Mouse (Mus musculus) neural tube, embryonic 13.5 days (tissue): ENCODE measurements around the gene Fmo4. TPM values are rescaled to one million over a fixed set of nuclear protein-coding genes. Genes with fewer than 3 reads are reported as not detected.

ENCODE experiments used
- ATAC-seq: fragments of 200-750 bp; cut with Nextera tagmentation; 2 replicates; pipeline ENCODE4 v1.8.0; 2017; ENCODE audit warnings: low read depth, mild to moderate bottlenecking, moderate TSS enrichment, moderate library complexity
- H3K27ac ChIP-seq: fragments of 300-500 bp; sonication (generic); replicated peaks from 2 replicates; pipeline ENCODE4 v1.5.1; 2015; ENCODE audit warnings: moderate library complexity, mild to moderate bottlenecking, inconsistent platforms
- H3K27me3 ChIP-seq: fragments of 300-500 bp; sonication (generic); 2 replicates; pipeline ENCODE4 v1.6.1; 2015; ENCODE audit warnings: mild to moderate bottlenecking, inconsistent platforms
- H3K36me3 ChIP-seq: fragments of 300-500 bp; sonication (generic); 2 replicates; pipeline ENCODE4 v1.6.1; 2015; ENCODE audit warnings: mild to moderate bottlenecking, inconsistent platforms
- H3K4me1 ChIP-seq: fragments of 300-500 bp; sonication (generic); replicated peaks from 2 replicates; pipeline ENCODE4 v1.6.1; 2015; ENCODE audit warnings: inconsistent platforms
- H3K4me2 ChIP-seq: fragments of 300-500 bp; sonication (generic); 2 replicates; pipeline ENCODE4 v1.6.1; 2015; ENCODE audit warnings: inconsistent platforms, mild to moderate bottlenecking, moderate library complexity
- H3K4me3 ChIP-seq: fragments of 300-500 bp; sonication (generic); 2 replicates; pipeline ENCODE4 v1.5.1; 2015; ENCODE audit warnings: mild to moderate bottlenecking, inconsistent platforms
- H3K9ac ChIP-seq: fragments of 300-500 bp; sonication (generic); 2 replicates; pipeline ENCODE4 v1.6.1; 2015; ENCODE audit warnings: moderate library complexity, mild to moderate bottlenecking, inconsistent platforms
- H3K9me3 ChIP-seq: fragments of 300-500 bp; sonication (generic); 2 replicates; pipeline ENCODE4 v1.6.1; 2016; ENCODE audit warnings: inconsistent platforms
- WGBS: fragments of 180-500 bp; shearing (Covaris S2); methylation state at CpG from one replicate; pipeline ENCODE4 v1.1.7; 2015; 5-methylcytosine and 5-hydroxymethylcytosine counted together
- polyA plus RNA-seq: library from polyadenylated mRNA; unstranded; fragments of >200 nt; fragmentation: Nextera tagmentation; extraction: Ambion mirVana; gene quantifications from 2 replicates; pipeline ENCODE4 v1.2.1, GENCODE M21; 2015

Fmo4 gene
- polyA plus RNA-seq, 1 experiment from 2014 or later: 0.61 TPM

DNA sequence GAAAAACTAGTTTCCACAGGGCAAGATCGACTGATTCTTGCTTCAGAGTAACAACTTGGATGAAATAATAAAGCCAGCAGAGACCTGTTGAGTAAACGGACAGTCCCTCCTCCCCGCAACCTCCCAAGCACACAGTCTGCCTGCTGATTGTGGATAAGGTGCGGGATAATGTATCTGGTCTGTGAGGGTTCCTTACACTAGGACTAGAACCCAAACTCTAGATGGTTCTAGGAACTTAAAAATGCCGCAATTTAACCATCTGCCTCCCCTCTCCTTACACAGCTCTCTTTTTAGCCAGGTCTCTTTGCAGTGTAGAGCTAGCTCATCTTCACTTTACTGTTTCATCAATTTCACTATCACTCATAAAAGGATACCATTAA is 18.8 kb upstream of the Fmo4 start:
- Histone ChIP-seq H3K4me1 (peaks cover 13% of the 10 kb centered on the region), H3K27ac (peak overlapping the region; percentile 85)

DNA sequence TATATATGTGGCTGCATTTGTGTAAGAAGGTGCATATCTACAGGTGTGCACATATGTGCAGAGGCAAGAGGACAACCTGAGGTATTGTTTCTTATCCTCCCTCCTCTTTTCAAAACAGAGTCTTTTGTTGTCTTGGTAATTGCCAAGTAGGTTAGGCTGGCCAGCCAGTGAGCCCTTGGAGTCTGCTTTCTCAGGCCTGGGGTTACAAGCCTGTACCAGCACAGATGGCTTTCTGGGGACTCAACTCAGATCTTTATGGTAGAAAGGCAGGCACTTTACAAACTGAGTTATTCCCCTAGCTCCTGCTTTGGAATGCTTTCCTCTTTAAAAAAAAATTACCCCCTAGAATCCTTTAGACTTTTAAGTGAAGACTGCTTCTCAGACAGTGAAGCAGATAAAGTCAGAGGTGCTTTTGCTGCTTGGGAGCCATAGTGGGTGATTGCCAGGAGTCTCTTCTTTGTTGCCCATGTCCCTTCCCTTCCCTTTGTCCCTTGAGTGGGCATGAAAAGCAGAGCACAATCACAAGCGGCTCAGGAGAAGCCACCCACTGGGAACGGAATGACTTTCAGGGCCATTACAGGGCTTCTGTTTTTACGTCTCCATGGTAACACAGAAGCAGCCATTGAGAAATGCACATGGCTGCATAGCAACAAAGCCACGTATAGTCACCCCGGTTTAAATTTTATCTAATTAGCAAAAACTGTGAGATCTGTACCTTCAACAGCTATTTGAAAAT is 18.2 kb upstream of the Fmo4 start:
- H3K36me3 ChIP-seq: no peaks in the 10 kb centered on the region
- peak overlapping the region; percentile 9; the same call in 1 of the 2 replicates for H3K4me3 ChIP-seq
- H3K4me2 ChIP-seq: peak overlapping the region; percentile 49
- peak overlapping the region; percentile 85 for H3K27ac ChIP-seq
- H3K4me1 ChIP-seq: peaks cover 13% of the 10 kb centered on the region
- H3K9me3 ChIP-seq: no peaks in the 10 kb centered on the region
- H3K27me3 ChIP-seq: no peaks in the 10 kb centered on the region
- under 1% methylated on average over 5 of the region's 5 CpGs for WGBS
- H3K9ac ChIP-seq: no peak overlapping the region
- peak; percentile 97 for ATAC-seq

More for the DNA sequence above, 18.8 kb upstream of the Fmo4 start:
- Histone ChIP-seq H3K9ac (no peak overlapping the region), H3K4me2 (peak overlapping the region; percentile 49), H3K4me3 (peak overlapping the region; percentile 9; the same call in 1 of the 2 replicates), H3K27me3 (no peaks in the 10 kb centered on the region), H3K36me3 (no peaks in the 10 kb centered on the region), H3K9me3 (no peaks in the 10 kb centered on the region)
- 14% methylated on average over 5 of the region's 5 CpGs for WGBS
- ATAC-seq: peak; percentile 57

DNA sequence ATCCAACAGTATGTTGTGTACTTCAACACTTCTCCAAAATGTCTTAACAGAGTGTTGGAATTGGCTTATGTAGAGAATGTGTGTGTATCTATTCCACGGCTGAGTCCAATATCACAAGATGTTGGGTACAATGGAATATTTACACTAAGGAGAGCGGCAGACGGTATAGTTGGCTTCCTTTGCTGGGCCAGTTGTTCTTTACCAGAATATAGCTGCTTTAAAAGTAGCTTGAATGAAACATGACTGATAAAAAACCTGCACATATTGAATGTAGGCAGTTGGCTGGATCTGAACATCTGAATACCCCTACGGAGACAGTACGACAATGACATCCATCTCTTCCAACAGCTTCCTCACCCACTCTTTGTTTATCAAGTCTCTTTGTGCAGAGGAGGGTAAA is 5.5 kb upstream of the Fmo4 start:
- Histone ChIP-seq H3K27me3 (no peaks in the 10 kb centered on the region), H3K9ac (no peak overlapping the region), H3K4me1 (no peaks in the 10 kb centered on the region), H3K27ac (no peak overlapping the region), H3K36me3 (no peaks in the 10 kb centered on the region), H3K9me3 (no peaks in the 10 kb centered on the region), H3K4me2 (no peak overlapping the region), H3K4me3 (no peak overlapping the region)
- ATAC-seq: no peak
- 94% methylated on average over 5 of the region's 5 CpGs for WGBS

DNA sequence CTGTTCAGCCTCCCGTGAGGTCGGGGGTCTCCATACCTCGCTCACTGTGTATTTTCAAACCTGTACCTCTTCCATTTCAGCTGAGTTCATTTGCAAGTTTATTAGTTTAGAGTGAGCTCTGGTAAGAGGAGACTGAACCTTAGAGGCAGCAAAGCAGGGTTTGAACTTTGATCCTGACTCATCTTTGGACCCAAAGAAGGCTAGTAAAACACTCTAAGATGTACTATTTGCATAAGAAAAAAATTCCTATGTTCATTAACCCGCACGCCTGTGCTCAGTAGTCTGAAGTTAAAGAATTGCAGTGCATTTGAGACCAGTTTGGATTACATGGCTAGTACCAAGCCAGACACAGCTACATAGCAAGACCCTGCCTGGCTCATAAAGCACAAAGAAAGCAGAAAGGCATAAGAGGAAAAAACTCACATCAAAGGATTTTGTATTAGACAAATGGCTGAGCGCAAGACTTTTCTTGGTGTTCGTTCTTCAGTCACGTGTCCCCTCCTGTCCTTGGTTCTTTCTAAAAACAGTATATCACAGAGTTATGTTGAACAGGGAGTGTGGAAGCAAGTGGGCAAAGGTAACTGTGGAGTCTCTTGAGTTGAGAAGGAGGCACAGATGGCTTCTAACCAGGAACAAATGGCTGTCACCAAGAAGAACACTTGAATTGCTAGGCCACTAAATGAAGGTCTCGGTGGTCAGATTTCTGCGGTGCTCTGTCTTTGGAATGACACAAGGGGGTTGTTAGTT is 1.8 kb upstream of the Fmo4 start:
- 71% methylated on average over 10 of the region's 10 CpGs for WGBS
- ATAC-seq: no peak
- no peaks in the 10 kb centered on the region for H3K36me3 ChIP-seq
- H3K4me2 ChIP-seq: no peak overlapping the region
- H3K27me3 ChIP-seq: no peaks in the 10 kb centered on the region
- H3K27ac ChIP-seq: no peak overlapping the region
- no peaks in the 10 kb centered on the region for H3K4me1 ChIP-seq
- H3K9ac ChIP-seq: no peak overlapping the region
- no peaks in the 10 kb centered on the region for H3K9me3 ChIP-seq
- no peak overlapping the region for H3K4me3 ChIP-seq

DNA sequence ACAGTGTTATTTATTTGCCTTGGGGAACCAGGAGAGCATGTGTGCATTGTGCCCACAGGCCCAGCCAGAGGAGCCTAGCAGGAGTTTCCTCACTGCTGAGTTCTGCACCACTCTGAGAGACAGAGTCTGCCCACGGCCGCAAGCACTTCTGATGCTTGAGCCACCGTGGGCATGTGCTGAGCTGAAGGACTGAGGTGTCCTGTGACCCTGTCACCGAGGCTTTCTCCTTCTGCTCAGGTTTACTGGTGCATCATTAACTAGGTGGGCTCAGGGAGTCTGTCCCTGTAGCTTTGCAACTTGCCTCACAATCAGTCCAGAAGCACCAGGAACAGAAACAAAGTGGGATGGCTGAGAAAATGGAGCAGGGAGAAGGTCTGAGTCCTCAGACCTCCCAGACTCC is 1.2 kb upstream of the Fmo4 start:
- Histone ChIP-seq H3K4me1 (no peaks in the 10 kb centered on the region), H3K27ac (no peak overlapping the region), H3K27me3 (no peaks in the 10 kb centered on the region), H3K9me3 (no peaks in the 10 kb centered on the region), H3K36me3 (no peaks in the 10 kb centered on the region), H3K4me3 (no peak overlapping the region), H3K4me2 (no peak overlapping the region), H3K9ac (no peak overlapping the region)
- 74% methylated on average over 4 of the region's 4 CpGs for WGBS
- ATAC-seq: no peak

DNA sequence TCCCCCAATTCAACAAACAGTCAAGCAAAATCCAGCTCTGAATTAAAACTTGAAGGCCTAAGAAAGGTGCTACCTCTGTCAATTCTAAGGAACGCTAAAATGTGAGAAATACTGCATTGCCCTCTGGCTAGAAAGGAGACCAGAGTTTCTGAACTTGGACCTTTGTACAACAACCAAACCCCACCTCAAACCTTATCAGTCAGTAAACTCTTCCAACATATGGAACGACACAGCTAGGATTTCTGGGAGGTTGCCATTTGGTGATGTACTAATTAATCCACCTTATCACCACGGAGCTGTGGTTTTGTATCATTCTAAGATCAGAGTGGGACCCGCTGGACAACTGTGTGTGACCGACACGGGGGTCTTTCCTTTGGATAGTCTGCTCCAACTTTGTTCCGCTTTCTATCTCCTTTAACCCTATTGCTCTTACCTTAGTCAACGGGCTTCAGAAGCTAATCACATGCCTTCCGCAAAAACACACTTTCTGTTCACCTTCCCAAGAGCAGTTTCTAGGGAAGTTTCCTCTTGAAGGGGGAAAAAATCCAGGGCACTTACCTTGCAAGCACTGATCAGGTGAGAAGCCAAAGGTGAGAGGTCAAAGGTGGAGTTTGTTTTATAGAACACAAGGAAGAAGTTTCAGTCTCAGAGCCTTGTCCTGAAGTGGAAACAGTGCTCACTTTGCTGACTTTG is 483 bp downstream of the Fmo4 start:
- no peak overlapping the region for H3K9ac ChIP-seq
- no peaks in the 10 kb centered on the region for H3K36me3 ChIP-seq
- WGBS: 92% methylated on average over 9 of the region's 9 CpGs
- H3K4me3 ChIP-seq: no peak overlapping the region
- H3K4me2 ChIP-seq: no peak overlapping the region
- no peak overlapping the region for H3K27ac ChIP-seq
- ATAC-seq: no peak
- no peaks in the 10 kb centered on the region for H3K4me1 ChIP-seq
- H3K9me3 ChIP-seq: no peaks in the 10 kb centered on the region
- H3K27me3 ChIP-seq: no peaks in the 10 kb centered on the region

DNA sequence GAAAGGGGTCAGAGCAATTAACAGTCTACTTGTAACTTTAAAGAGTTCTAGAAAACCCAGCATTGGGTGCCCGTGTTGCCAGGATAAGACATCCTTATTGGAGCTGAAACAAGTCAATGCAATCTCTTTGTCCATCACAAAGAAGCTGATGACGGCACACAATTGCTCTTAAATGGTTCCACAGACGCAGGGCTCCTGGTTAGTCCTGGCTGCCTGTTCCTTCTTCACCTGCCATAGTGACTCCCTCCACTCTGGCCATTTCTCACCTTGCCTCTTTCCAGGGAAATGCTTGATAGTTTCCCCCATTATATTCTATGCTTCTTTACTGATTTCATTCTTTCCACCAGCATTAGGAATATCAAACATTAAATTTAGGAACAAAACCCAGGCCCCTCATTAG is 5.2 kb downstream of the Fmo4 start:
- H3K4me1 ChIP-seq: no peaks in the 10 kb centered on the region
- WGBS: 73% methylated on average over 3 of the region's 3 CpGs
- no peaks in the 10 kb centered on the region for H3K9me3 ChIP-seq
- no peak overlapping the region for H3K9ac ChIP-seq
- H3K4me2 ChIP-seq: no peak overlapping the region
- no peak for ATAC-seq
- no peak overlapping the region for H3K27ac ChIP-seq
- no peak overlapping the region for H3K4me3 ChIP-seq
- H3K36me3 ChIP-seq: no peaks in the 10 kb centered on the region
- no peaks in the 10 kb centered on the region for H3K27me3 ChIP-seq

DNA sequence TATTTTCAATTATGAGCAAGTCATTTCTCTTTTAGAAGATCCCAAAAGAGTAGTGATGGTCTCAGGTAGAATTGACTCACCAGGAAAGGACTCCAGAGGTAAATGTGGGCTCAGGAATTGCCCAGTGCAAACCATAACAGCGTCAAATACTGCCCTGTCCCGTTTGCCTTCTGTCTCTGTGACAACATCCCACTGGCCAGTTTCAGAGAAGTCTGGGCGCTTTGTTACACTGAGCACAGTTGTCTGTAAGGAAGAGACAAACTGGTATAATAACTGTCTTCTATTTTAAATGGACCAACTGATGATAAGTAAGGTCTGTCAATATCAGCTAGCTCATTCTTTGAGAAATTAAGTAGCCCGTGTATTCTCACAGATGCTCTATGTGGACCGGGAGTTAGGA is 6.3 kb downstream of the Fmo4 start:
- no peaks in the 10 kb centered on the region for H3K27me3 ChIP-seq
- no peak for ATAC-seq
- H3K4me3 ChIP-seq: no peak overlapping the region
- 92% methylated on average over 5 of the region's 5 CpGs for WGBS
- H3K9me3 ChIP-seq: no peaks in the 10 kb centered on the region
- H3K27ac ChIP-seq: no peak overlapping the region
- H3K36me3 ChIP-seq: no peaks in the 10 kb centered on the region
- H3K9ac ChIP-seq: no peak overlapping the region
- no peaks in the 10 kb centered on the region for H3K4me1 ChIP-seq
- H3K4me2 ChIP-seq: no peak overlapping the region

DNA sequence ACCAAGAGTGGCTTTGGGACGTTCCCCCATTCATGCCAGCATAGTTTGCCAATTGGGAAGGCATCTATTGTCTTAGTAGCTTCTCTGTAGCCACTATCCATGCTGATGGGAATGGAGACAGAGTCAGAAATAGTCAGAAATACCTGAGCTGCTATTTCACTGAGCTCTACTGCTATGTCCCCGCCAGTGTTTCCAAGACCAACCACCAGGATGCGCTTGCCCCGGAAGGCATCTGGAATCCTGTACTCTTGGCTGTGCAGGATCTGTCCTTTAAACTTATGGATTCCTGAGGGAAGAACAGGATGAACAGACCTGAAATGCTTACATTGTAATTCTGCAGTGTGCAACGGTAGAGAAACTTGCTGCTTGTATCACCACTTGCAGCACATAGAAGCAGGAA is 8.8 kb downstream of the Fmo4 start:
- Histone ChIP-seq H3K9me3 (no peaks in the 10 kb centered on the region), H3K4me3 (no peak overlapping the region), H3K36me3 (no peaks in the 10 kb centered on the region), H3K4me1 (no peaks in the 10 kb centered on the region), H3K27ac (no peak overlapping the region), H3K4me2 (no peak overlapping the region), H3K27me3 (no peaks in the 10 kb centered on the region), H3K9ac (no peak overlapping the region)
- no peak for ATAC-seq
- 59% methylated on average over 5 of the region's 5 CpGs for WGBS

DNA sequence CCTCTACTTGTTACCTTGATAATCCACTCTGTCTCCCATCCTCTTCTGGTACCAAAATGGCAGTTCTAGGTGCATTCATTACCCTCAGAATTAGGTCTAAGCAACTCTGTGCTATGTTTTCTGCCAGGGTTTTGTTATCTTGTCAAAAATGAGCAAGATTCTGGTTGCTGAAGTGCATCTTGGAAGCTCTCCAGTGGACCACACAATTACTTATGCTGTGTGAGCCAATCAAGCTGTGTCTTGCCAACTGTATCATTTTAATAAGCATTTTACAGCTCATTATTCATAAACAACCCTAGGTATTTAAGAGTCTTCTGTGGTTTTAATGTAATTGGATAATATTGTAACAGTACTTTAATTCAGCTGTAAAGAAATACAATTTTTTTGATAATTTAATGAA is 17.3 kb downstream of the Fmo4 start:
- Histone ChIP-seq H3K36me3 (no peaks in the 10 kb centered on the region), H3K4me2 (no peak overlapping the region), H3K27ac (no peak overlapping the region), H3K9ac (no peak overlapping the region), H3K4me3 (no peak overlapping the region), H3K4me1 (no peaks in the 10 kb centered on the region), H3K27me3 (no peaks in the 10 kb centered on the region), H3K9me3 (no peaks in the 10 kb centered on the region)
- ATAC-seq: no peak

DNA sequence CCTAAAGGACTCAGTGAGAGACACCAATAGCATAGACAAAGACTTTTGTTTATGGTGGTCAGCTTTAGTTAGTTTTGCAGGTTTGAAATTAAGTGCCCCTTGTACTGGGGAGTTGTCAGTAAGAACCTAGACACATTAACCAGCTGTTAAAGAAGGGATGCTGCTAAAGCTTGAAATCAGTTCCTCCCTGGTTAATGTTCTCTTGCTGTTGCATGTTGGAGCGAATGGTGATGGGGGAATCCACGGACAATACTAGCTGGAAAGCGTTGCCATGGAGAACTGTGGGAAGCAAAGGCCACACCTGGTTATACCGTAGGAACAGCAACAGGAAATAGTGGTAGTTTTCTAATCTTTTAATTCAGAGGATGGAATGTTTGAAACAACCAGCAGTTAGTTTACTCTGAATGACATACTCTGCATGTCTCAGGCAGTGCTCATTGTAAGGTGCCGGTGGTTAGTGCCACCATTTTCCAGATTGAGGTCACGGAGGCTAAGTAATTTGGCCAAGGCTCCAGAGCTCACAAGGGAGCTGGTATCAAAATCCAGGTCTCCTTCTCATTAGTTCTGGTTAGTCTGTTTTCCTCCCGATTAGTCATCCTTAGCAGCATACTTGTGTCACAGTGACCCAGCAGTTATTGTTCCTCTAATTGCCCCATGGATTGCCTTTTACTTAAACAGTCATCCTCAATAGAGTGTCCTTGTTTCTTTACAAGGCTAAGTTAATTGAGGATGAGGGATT is 21.3 kb downstream of the Fmo4 start:
- WGBS: 51% methylated on average over 7 of the region's 7 CpGs
- no peak for ATAC-seq

DNA sequence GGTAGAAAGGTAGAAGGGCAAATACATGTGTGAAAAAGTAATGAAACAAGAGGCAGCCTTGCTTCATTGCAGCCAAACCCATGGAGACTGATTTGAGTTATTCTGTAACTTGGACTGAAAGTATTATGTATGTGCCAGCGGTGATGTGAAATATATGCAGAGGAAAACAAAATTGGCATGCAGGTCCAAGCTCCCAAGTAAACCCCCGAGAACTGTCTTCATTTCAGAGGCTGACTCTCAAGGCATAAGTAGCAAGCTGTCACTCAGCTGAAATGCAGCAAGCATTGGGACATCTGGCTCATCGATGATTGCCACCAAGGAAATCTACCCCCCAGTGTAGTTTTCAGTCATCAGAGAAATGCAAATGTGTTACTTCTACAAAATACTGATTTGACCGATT is 28.6 kb downstream of the Fmo4 start:
- Histone ChIP-seq H3K4me3 (no peak overlapping the region), H3K9me3 (no peaks in the 10 kb centered on the region), H3K27me3 (no peaks in the 10 kb centered on the region), H3K9ac (no peak overlapping the region), H3K4me1 (no peaks in the 10 kb centered on the region), H3K36me3 (no peaks in the 10 kb centered on the region), H3K4me2 (no peak overlapping the region), H3K27ac (no peak overlapping the region)
- no peak for ATAC-seq
- WGBS: 83% methylated on average over 4 of the region's 4 CpGs

More for the DNA sequence above, 21.3 kb downstream of the Fmo4 start:
- Histone ChIP-seq H3K9ac (no peak overlapping the region), H3K36me3 (no peaks in the 10 kb centered on the region), H3K4me3 (no peak overlapping the region), H3K9me3 (no peaks in the 10 kb centered on the region), H3K27me3 (no peaks in the 10 kb centered on the region), H3K4me1 (no peaks in the 10 kb centered on the region), H3K4me2 (no peak overlapping the region), H3K27ac (no peak overlapping the region)
